Mouse (Mus musculus) limb, embryonic 14.5 days (tissue): ENCODE data around the gene Ptpra. TPM values are rescaled to one million over a fixed set of nuclear protein-coding genes. Genes with fewer than 3 reads are reported as not detected.

Source experiments
- ATAC-seq: fragments of 200-750 bp; cut with Nextera tagmentation; 2 replicates; pipeline ENCODE4 v1.8.0; 2017; ENCODE audit warnings: low read depth, moderate number of reproducible peaks, moderate TSS enrichment; ENCODE audit not compliant: low FRiP score
- DNase-seq: peaks from one replicate; pipeline ENCODE4 v3.0.0-alpha.2; 2015; ENCODE audit warnings: low spot score
- H3K27ac ChIP-seq: fragments of 300-500 bp; sonication (generic); replicated peaks from 2 replicates; pipeline ENCODE4 v1.5.1; 2014; ENCODE audit warnings: low read depth, mild to moderate bottlenecking, low read length, moderate library complexity, mixed read lengths
- H3K27me3 ChIP-seq: fragments of 300-500 bp; sonication (generic); 2 replicates; pipeline ENCODE4 v1.6.1; 2014; ENCODE audit warnings: low read length, mixed read lengths; ENCODE audit not compliant: control insufficient read depth, insufficient read depth
- H3K36me3 ChIP-seq: fragments of 300-500 bp; sonication (generic); 2 replicates; pipeline ENCODE4 v1.6.1; 2014; ENCODE audit warnings: mild to moderate bottlenecking, low read length, moderate library complexity, mixed read lengths; ENCODE audit not compliant: control insufficient read depth, insufficient read depth
- H3K4me1 ChIP-seq: fragments of 300-500 bp; sonication (generic); 2 replicates; pipeline ENCODE4 v1.6.1; 2014; ENCODE audit warnings: antibody characterized with exemption, low read length, mixed read lengths; ENCODE audit not compliant: control insufficient read depth, insufficient read depth
- H3K4me2 ChIP-seq: fragments of 300-500 bp; sonication (generic); replicated peaks from 2 replicates; pipeline ENCODE4 v1.6.1; 2014; ENCODE audit warnings: low read depth, mild to moderate bottlenecking, low read length, moderate library complexity; ENCODE audit not compliant: severe bottlenecking
- H3K4me3 ChIP-seq: fragments of 300-500 bp; sonication (generic); replicated peaks from 2 replicates; pipeline ENCODE4 v1.5.1; 2014; ENCODE audit warnings: low read length
- H3K9ac ChIP-seq: fragments of 300-500 bp; sonication (generic); 2 replicates; pipeline ENCODE4 v1.6.1; 2014; ENCODE audit warnings: mild to moderate bottlenecking, low read depth, low read length, moderate library complexity; ENCODE audit not compliant: severe bottlenecking
- H3K9me3 ChIP-seq: fragments of 300-500 bp; sonication (generic); 2 replicates; pipeline ENCODE4 v1.6.1; 2016; ENCODE audit warnings: low read length; ENCODE audit not compliant: control insufficient read depth
- POLR2A ChIP-seq: fragments of 200-500 bp; IDR thresholded peaks from 2 replicates; pipeline ENCODE4 v1.8.0; 2012; ENCODE audit warnings: inconsistent platforms, mild to moderate bottlenecking, moderate library complexity, borderline replicate concordance; ENCODE audit not compliant: insufficient read depth, insufficient read length; ENCODE audit errors: extremely low read depth
- WGBS: fragments of 180-500 bp; shearing (Covaris S2); extraction: QIAGEN DNeasy Blood & Tissue Kit; methylation state at CpG from one replicate; pipeline ENCODE4 v1.1.7; 2014; 5-methylcytosine and 5-hydroxymethylcytosine counted together
- polyA plus RNA-seq, 2 experiments: library from polyadenylated mRNA; depleted of rRNA in 1 of 2; stranded (reverse) in 1 of 2; unstranded in 1 of 2; fragments of >200 nt; fragmentation: Nextera tagmentation in 1 of 2; extraction: Ambion mirVana in 1 of 2; gene quantifications; 2 replicates each; pipeline versions ENCODE4 v1.2.1 to v1.2.3; 2012 to 2014

Ptpra gene
- polyA plus RNA-seq, 2 experiments, result 94.9 to 118 TPM

- Histone ChIP-seq H3K9ac (peak overlapping the region; percentile 70), H3K4me3 (peak overlapping the region; percentile 71), H3K9me3 (no peaks in the 10 kb centered on the region), H3K27ac (peak overlapping the region; percentile 95), H3K4me2 (peak overlapping the region; percentile 89), H3K36me3 (peaks cover 14% of the 10 kb centered on the region), H3K4me1 (peaks cover 17% of the 10 kb centered on the region), H3K27me3 (no peaks in the 10 kb centered on the region)
- 16% methylated on average over 45 of the region's 49 CpGs for WGBS
- ATAC-seq, result peak; percentile 74
- peak; percentile 68 for DNase-seq
- no peak; the same call in 1 of the 2 replicates for TF ChIP-seq POLR2A
Measured at GRCm38 (mm10) chr2:130423397-130424125, 26.5 kb upstream of the Ptpra start.

GRCm38 (mm10) chr2:130424126-130424853 lies 25.8 kb upstream of the Ptpra start, which contains the start of the genes Vps16 and Pced1a:
Gene Vps16, plus strand, starts transcription at chr2:130424339.
Gene Pced1a, minus strand, starts transcription at chr2:130424701.
- Histone ChIP-seq H3K9me3 (no peaks in the 10 kb centered on the region), H3K4me1 (peaks cover 17% of the 10 kb centered on the region), H3K36me3 (0 out of 2 replicates have a peak, but pooled peaks cover 7% of the 10 kb centered on the region), H3K27me3 (no peaks in the 10 kb centered on the region), H3K4me3 (peak within 1 kb of the TSS; percentile 71), H3K27ac (peak within 1 kb of the TSS; percentile 95), H3K9ac (peak within 1 kb of the TSS; percentile 70), H3K4me2 (peak within 1 kb of the TSS; percentile 89)
- peak; percentile 80; the same call in 1 of the 2 replicates for TF ChIP-seq POLR2A
- ATAC-seq (peak; percentile 97), DNase-seq (peak; percentile 90)
- WGBS, result under 1% methylated on average over 58 of the region's 58 CpGs

- peak overlapping the region; percentile 71 for H3K4me3 ChIP-seq
- ATAC-seq (no peak), DNase-seq (no peak)
- 51% methylated on average over 5 of the region's 5 CpGs for WGBS
- peak overlapping the region; percentile 70 for H3K9ac ChIP-seq
- no peak overlapping the region for H3K27ac ChIP-seq
- peaks cover 17% of the 10 kb centered on the region for H3K4me1 ChIP-seq
- no peaks in the 10 kb centered on the region for H3K27me3 ChIP-seq
- H3K9me3 ChIP-seq, result no peaks in the 10 kb centered on the region
- 0 out of 2 replicates have a peak, but pooled peaks cover 3% of the 10 kb centered on the region for H3K36me3 ChIP-seq
- no peak for TF ChIP-seq POLR2A
- peak overlapping the region; percentile 89 for H3K4me2 ChIP-seq
Measured at GRCm38 (mm10) chr2:130425112-130425511, 25.0 kb upstream of the Ptpra start.

- H3K4me2 ChIP-seq, result no peak overlapping the region
- H3K4me3 ChIP-seq, result no peak overlapping the region
- peaks cover 6% of the 10 kb centered on the region for H3K4me1 ChIP-seq
- no peaks in the 10 kb centered on the region for H3K9me3 ChIP-seq
- ATAC-seq (no peak), DNase-seq (no peak)
- H3K9ac ChIP-seq, result no peak overlapping the region
- TF ChIP-seq POLR2A, result no peak
- H3K36me3 ChIP-seq, result peaks cover 17% of the 10 kb centered on the region
- H3K27ac ChIP-seq, result no peak overlapping the region
- WGBS, result 90% methylated on average over 2 of the region's 2 CpGs
- no peaks in the 10 kb centered on the region for H3K27me3 ChIP-seq
Measured at GRCm38 (mm10) chr2:130429851-130430250, 20.2 kb upstream of the Ptpra start.

- Histone ChIP-seq H3K4me3 (no peak overlapping the region), H3K36me3 (peaks cover 17% of the 10 kb centered on the region), H3K4me1 (no peaks in the 10 kb centered on the region), H3K9me3 (no peaks in the 10 kb centered on the region), H3K4me2 (no peak overlapping the region), H3K27me3 (no peaks in the 10 kb centered on the region), H3K9ac (no peak overlapping the region), H3K27ac (no peak overlapping the region)
- WGBS, result 87% methylated on average over 3 of the region's 3 CpGs
- TF ChIP-seq POLR2A, result no peak
- DNase-seq, result no peak
- ATAC-seq, result no peak
Measured at GRCm38 (mm10) chr2:130430484-130430883, 19.6 kb upstream of the Ptpra start.
